Mouse (Mus musculus) layer of hippocampus, adult 11-12 months (tissue): ENCODE measurements around the gene Spcs2.

ENCODE experiments used
- DNase-seq: peaks from one replicate; pipeline ENCODE4 v3.0.0; 2022; ENCODE audit warnings: low spot score

The Spcs2 gene

DNA sequence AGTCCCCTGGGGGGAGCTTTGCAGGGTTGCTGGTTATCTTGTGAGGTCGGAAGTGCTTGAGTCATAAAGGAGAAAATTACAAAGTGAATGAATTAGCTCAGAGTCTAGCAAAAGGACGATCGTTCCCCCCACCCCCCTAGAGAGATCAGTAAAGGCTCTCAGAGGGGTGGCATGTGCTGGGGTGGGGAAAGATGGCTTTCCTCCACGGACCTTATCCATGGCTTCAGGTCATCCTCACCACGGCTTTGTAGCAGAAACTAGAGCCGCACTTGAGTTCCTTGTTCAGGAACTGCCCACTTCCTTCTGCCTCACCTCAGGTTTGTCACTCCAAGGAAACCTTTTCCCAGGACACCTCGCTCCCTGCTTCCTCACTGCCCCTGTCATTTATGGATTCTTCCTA lies at the start of gene Spcs2:
Spcs2 (minus strand) TSS at position 101 of the 400 bp plus-strand sequence.
- DNase-seq: no peak

DNA sequence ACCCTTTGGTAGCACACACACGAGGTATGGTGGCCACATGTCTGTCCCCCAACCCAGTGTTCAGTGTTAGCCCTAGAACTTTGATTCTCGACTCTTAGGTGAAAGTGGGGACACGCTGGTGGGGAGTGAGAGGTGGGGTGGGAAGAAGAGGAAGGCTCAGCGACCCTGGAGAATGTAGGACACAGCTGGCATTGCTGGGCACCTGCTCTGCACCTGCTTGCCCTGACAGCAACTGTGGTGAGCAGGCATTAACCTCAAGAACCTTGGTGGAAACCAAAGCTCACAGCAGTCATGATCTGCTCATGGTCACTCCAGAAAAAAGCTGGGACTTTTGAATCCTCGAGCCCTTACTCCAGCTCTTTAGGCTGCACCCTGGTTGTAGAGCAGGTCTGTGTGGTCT lies 47.8 kb upstream of the Spcs2 start:
- no peak for DNase-seq

DNA sequence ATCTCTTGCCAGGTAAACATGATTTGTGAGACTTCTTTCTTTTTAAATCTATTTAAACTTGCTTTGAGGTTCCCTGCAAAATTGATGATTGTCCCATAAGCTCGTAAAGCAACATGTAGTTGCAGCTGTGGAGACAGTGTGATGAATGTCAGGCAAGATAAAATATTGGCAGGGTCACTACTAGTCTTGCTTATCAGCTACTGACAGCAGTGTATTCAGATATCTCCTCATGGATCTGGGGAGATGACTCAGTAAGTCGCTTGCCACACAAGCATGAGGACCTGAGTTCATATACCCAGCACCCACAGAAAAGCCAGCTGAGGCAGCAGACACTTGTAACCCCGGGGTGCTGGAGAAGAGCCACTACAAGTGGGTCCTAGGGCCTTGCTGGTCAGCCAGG lies 44.2 kb upstream of the Spcs2 start:
- no peak for DNase-seq

- DNase-seq: no peak
These were observed 43.1 kb upstream of the Spcs2 start for GRCm38 (mm10) chr7:99906346-99906745.

GRCm38 (mm10) chr7:99904421-99905005 lies 41.3 kb upstream of the Spcs2 start:
- DNase-seq: no peak

DNA sequence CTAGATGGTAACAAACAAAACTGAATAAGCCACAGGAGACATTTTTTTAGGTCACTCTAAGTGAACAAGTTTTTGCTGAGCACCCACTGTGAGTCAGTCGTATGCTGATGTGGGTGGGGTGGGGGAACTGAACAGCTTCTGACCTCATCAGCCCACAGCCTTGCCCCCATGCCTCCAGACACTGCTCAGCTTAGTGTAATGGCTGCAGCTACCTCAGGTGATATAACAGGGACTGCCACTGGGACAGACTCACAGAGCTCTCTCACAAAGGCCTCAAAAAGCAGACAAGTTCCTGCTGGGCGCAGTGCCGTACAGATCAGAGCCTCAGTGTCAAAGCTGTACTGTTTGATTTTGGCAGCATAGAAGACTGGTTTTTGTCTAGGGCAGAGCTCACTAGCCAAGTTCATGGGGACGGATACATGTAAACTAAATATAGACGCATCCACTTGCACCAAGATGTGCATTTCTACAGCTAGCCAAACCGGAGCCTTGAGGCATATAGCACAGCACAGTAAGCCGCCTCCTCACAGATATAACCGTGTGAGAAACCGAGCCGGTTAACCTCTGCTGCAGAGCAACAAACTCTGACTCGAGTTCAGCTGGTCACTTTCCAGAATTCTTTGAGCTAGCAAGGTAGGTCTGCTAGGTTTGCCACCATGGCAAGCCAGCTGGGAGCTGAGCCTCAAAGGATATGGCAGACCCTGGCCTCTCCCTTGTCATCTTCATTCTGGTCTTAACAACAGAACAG lies 39.8 kb upstream of the Spcs2 start:
- no peak for DNase-seq

DNA sequence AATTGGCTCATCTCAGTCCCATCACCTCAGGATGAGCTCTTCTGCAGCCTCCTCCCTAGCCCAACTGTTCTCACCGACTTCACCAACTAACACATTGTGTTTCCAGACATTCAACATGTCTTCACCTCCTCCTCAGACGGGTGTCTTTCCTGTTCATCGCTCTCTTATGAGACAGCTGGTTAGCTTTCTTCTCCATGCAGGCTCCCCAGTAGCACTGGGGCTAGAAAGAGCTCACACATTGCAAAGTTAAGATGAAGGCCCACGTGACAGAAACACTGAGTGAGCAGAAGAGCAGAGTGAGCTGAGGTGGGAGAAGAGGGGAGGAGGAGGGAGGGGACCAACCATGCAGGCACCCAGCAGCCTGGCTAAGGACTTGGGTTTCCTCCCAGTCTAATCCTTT lies 38.9 kb upstream of the Spcs2 start:
- DNase-seq: no peak

GRCm38 (mm10) chr7:99896905-99897304 lies 33.6 kb upstream of the Spcs2 start:
- no peak for DNase-seq

GRCm38 (mm10) chr7:99894478-99894877 lies 31.2 kb upstream of the Spcs2 start:
- no peak for DNase-seq

- DNase-seq: no peak
These were observed 30.7 kb upstream of the Spcs2 start for GRCm38 (mm10) chr7:99893967-99894366.

GRCm38 (mm10) chr7:99892351-99892750 lies 29.1 kb upstream of the Spcs2 start:
- no peak for DNase-seq

DNA sequence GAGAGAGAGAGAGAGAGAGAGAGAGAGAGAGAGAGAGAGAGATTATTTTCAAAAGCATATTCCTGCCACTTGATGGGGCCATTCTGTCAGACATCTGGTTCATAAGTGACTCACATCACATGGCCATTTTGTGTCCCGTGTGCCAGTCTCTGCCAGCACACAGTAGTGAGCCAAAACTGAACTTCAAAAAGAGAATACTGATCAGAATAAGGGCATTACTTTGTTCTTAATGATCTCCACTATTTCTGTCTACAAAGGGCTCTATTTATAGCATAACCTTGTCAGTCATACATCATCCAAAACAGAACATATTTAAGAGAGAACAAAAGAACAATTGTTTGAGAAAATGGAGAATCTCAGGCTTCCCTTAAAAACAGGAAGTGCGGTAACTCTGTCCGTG lies 28.2 kb upstream of the Spcs2 start:
- peak; percentile 40 for DNase-seq

GRCm38 (mm10) chr7:99890168-99890755 lies 27.0 kb upstream of the Spcs2 start:
- DNase-seq: no peak

- DNase-seq: no peak
These were observed 26.1 kb upstream of the Spcs2 start for GRCm38 (mm10) chr7:99889175-99889880.

DNA sequence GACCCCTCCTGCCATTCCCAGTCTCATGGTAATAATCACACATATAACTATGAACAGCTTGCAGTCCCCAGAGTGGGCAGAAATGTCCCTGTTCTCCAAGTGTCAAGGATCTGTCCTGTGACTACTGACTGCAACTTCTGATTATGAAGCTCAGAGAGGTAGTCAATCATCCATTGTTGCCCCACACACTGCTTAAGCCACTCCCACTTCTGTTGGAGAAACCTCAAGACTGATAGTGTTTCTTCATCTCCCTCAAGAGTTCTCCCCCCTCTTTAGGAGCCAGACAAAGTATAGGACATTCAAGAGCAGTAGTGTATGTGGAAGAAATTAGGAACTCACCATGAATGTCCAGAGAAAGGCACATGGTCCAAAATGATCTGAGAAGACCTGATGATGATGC lies 24.5 kb upstream of the Spcs2 start:
- no peak for DNase-seq

DNA sequence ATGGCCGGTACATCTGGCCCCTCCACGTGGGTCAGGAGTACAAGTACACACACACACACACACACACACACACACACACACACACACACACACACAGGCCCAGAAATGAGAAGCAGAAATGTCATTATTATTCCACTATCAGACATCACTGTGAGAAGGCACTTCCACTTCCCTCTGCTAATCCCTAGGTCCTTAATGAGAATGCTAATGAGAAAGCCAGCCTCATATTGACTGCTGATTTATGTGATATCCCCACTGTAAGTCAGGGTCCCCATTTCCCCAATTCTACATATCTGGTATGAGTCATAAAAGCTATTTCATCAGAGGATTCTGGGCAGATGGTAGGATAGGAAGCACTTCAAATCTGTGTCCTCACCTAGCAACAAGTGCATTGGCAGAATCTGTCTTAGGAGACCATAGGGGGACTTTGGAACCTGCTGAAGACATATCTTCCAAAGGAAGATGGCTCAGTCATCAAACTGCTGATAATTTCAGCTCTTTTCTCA lies 24.0 kb upstream of the Spcs2 start:
- DNase-seq: no peak

DNA sequence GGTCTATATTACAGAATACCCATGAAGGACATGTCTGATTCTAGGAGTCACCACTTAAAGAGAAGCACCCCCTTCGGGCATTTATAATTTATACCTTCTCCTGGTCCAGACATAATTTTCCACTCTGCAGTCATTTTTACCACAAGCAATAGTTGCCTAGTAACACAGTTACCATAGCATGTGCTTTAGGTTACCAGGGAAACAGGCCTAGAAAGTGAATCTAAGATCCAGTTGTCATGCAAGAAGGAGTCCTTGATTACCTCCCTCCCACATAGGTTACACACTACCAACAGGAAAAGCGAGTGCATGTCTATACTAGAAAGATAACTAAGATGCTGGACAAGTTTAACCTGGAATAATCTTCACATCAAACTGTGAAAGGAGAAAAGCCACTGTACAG lies 15.0 kb upstream of the Spcs2 start:
- no peak for DNase-seq

GRCm38 (mm10) chr7:99876345-99876744 lies 13.1 kb upstream of the Spcs2 start:
- peak; percentile 94 for DNase-seq

- DNase-seq: no peak
These were observed 12.6 kb upstream of the Spcs2 start for GRCm38 (mm10) chr7:99875891-99876290.

DNA sequence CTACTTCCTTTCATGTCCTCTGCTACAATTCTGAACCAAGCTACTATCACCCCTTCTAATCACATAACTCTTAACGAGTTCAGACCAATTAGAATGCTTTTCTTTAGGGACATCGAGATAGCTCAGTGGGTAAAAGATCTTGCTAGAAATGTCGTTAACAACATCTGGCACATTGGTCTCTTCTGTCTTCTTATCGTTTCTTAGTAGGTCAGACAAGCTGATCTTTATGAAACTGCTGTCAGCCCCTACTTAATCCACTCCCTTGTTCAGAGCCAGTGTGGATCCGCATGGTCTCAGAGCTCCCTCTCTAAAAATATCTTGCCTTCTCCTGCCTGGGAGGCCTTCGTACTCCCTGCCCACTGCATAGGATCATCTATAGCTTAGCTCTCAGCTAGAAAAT lies 10.7 kb upstream of the Spcs2 start:
- no peak for DNase-seq

- no peak for DNase-seq
These were observed 6.0 kb upstream of the Spcs2 start for GRCm38 (mm10) chr7:99869296-99869695.

DNA sequence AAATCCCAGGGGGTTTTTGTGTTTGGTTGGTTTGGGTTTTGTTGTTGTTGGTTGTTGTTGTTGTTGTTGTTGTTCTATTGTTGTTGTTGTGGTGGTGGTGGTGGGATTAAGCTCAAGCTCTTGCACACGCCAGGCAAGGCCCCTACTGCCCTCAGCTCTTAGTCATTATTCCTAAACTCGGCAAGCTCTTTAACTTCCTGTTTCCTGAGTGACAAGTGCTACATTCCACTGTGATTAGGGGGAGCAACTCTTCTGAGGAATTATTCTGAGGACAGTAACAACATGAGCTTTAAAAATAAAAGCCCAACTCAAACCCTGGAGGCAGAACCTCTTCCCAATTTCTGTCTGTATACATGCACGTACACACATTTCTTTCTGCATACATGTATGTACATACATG lies 2.0 kb upstream of the Spcs2 start:
- no peak for DNase-seq
